Mouse (Mus musculus) forebrain, embryonic 14.5 days (tissue): Measurements from ENCODE around the gene Lemd1. TPM values are rescaled to one million over a fixed set of nuclear protein-coding genes. Genes with fewer than 3 reads are reported as not detected.
"Not testable (repeated sequence)": the region's sequence is repeated elsewhere in the genome, so short reads cannot be mapped to it uniquely, and the experiment has no call there.

Experiments used
- ATAC-seq: fragments of 200-750 bp; cut with Nextera tagmentation; 2 replicates; pipeline ENCODE4 v1.8.0; 2017; ENCODE audit warnings: mild to moderate bottlenecking, moderate library complexity
- DNase-seq: peaks from one replicate; pipeline ENCODE4 v3.0.0-alpha.2; 2015; ENCODE audit warnings: low spot score
- H3K27ac ChIP-seq: fragments of 300-500 bp; sonication (generic); 2 replicates; pipeline ENCODE4 v1.5.1; 2014; ENCODE audit warnings: low read depth, mild to moderate bottlenecking, control low read depth, low read length, moderate library complexity
- H3K27me3 ChIP-seq: fragments of 300-500 bp; sonication (generic); replicated peaks from 2 replicates; pipeline ENCODE4 v1.6.1; 2014; ENCODE audit warnings: low read length, control low read depth, mixed read lengths; ENCODE audit not compliant: control insufficient read depth, insufficient read depth
- H3K36me3 ChIP-seq: fragments of 300-500 bp; sonication (generic); 2 replicates; pipeline ENCODE4 v1.6.1; 2014; ENCODE audit warnings: low read length, control low read depth; ENCODE audit not compliant: control insufficient read depth, insufficient read depth
- H3K4me1 ChIP-seq: fragments of 300-500 bp; sonication (generic); 2 replicates; pipeline ENCODE4 v1.6.1; 2014; ENCODE audit warnings: antibody characterized with exemption, low read length, control low read depth; ENCODE audit not compliant: control insufficient read depth, insufficient read depth
- H3K4me2 ChIP-seq: fragments of 300-500 bp; sonication (generic); 2 replicates; pipeline ENCODE4 v1.6.1; 2014; ENCODE audit warnings: mild to moderate bottlenecking, control low read depth, low read length
- H3K4me3 ChIP-seq: fragments of 300-500 bp; sonication (generic); 2 replicates; pipeline ENCODE4 v1.5.1; 2014; ENCODE audit warnings: low read depth, low read length, control low read depth
- H3K9ac ChIP-seq: fragments of 300-500 bp; sonication (generic); 2 replicates; pipeline ENCODE4 v1.6.1; 2014; ENCODE audit warnings: mild to moderate bottlenecking, low read length, control low read depth, moderate library complexity
- H3K9me3 ChIP-seq: fragments of 300-500 bp; sonication (generic); replicated peaks from 2 replicates; pipeline ENCODE4 v1.6.1; 2016; ENCODE audit warnings: low read length, control low read depth, mixed read lengths; ENCODE audit not compliant: control insufficient read depth
- WGBS: fragments of 180-500 bp; shearing (Covaris S2); extraction: QIAGEN DNeasy Blood & Tissue Kit; methylation state at CpG from one replicate; pipeline ENCODE4 v1.1.7; 2014; 5-methylcytosine and 5-hydroxymethylcytosine counted together
- polyA plus RNA-seq: library from polyadenylated mRNA; unstranded; fragments of >200 nt; fragmentation: Nextera tagmentation; extraction: Ambion mirVana; gene quantifications from 2 replicates; pipeline ENCODE4 v1.2.1, GENCODE M21; 2014

The Lemd1 gene
- polyA plus RNA-seq, 1 experiment from 2014 or later, result 18.7 TPM

DNA sequence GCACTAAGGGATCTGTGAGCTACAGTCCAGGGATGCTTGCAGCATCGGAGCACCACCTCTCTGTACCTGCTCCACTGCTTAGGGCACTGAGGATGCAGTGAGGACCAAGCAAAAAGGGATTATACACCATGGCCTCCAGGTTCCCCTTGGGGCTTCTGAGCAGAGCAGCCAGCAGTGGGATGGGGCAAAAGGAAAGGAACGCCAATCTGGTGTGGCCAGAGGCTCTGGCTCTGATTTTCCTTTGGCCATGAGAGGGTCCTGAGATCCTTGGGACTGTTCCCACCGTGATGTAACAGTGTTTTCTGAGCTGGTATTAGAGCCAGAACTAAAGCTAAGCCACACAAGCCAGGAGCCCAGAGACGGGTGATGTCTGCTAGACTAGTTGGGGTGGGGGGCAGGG lies 31.6 kb upstream of the Lemd1 start:
- 47% methylated on average over 4 of the region's 4 CpGs for WGBS
- no peaks in the 10 kb centered on the region for H3K9me3 ChIP-seq
- H3K4me1 ChIP-seq, result peaks cover 24% of the 10 kb centered on the region; the same call in 1 of the 2 replicates
- ATAC-seq, result no peak
- no peaks in the 10 kb centered on the region for H3K36me3 ChIP-seq
- H3K4me2 ChIP-seq, result no peak overlapping the region
- H3K9ac ChIP-seq, result no peak overlapping the region
- H3K27me3 ChIP-seq, result no peaks in the 10 kb centered on the region
- DNase-seq, result no peak
- H3K4me3 ChIP-seq, result no peak overlapping the region
- H3K27ac ChIP-seq, result no peak overlapping the region

DNA sequence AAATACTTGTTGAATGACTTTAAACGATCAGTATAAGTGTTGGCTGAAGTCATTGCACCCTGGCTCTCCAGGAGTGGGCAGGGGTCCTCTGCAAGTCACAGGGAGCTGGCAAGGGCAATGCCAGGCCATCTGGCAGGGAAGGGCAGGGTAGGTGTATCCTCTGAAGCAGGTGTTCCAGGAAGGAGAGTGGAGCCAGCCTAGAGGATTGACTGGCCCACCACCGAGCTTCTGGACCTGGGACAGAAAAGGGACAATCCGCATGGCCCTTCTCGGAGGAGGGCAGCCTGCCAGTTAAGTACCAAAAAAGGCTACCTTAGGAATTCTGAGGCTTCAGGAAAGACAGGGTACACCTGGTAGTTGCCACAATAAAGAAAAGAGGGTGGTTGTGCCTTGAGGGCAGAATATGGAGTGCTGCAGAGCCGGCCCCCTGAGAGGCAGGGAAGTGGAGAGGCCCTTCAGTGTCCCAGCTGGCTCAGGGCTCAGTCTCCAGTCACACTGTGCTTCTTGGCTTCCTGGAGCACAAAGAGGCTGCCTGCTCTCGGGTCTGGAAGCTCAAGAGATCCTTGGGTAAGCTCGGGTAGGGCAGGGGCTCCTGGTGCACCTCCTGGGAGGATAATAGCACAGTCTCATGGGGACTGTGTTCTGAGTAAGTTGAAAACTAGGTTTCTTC lies 29.9 kb upstream of the Lemd1 start:
- no peak overlapping the region for H3K27ac ChIP-seq
- no peaks in the 10 kb centered on the region for H3K36me3 ChIP-seq
- WGBS, result 58% methylated on average over 7 of the region's 7 CpGs
- H3K4me2 ChIP-seq, result no peak overlapping the region
- no peaks in the 10 kb centered on the region for H3K9me3 ChIP-seq
- H3K4me1 ChIP-seq, result peaks cover 24% of the 10 kb centered on the region; the same call in 1 of the 2 replicates
- no peak for DNase-seq
- ATAC-seq, result no peak
- no peak overlapping the region for H3K9ac ChIP-seq
- no peaks in the 10 kb centered on the region for H3K27me3 ChIP-seq
- H3K4me3 ChIP-seq, result no peak overlapping the region

DNA sequence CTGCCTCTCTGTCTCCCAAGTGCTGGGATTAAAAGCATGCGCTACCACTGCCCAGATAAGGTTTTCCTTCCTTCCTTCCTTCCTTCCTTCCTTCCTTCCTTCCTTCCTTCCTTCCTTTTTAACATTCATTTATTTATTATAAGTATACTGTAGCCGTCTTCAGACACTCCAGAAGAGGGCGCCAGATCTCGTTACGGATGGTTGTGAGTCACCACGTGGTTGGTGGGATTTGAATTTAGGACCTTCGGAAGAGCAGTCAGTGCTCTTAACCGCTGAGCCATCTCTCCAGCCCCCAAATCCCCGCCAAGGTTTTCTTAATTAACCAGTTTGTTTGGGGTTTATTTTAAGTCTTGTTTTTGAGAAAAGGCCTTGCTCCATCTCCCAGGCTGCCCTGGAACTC lies 28.6 kb upstream of the Lemd1 start:
- ATAC-seq, H3K9ac ChIP-seq, H3K4me3 ChIP-seq, H3K4me2 ChIP-seq, H3K9me3 ChIP-seq, H3K27me3 ChIP-seq, H3K36me3 ChIP-seq, H3K27ac ChIP-seq, DNase-seq: not testable (repeated sequence)
- 57% methylated on average over 9 of the region's 9 CpGs for WGBS
- peaks cover 22% of the 10 kb centered on the region; the same call in 1 of the 2 replicates for H3K4me1 ChIP-seq

DNA sequence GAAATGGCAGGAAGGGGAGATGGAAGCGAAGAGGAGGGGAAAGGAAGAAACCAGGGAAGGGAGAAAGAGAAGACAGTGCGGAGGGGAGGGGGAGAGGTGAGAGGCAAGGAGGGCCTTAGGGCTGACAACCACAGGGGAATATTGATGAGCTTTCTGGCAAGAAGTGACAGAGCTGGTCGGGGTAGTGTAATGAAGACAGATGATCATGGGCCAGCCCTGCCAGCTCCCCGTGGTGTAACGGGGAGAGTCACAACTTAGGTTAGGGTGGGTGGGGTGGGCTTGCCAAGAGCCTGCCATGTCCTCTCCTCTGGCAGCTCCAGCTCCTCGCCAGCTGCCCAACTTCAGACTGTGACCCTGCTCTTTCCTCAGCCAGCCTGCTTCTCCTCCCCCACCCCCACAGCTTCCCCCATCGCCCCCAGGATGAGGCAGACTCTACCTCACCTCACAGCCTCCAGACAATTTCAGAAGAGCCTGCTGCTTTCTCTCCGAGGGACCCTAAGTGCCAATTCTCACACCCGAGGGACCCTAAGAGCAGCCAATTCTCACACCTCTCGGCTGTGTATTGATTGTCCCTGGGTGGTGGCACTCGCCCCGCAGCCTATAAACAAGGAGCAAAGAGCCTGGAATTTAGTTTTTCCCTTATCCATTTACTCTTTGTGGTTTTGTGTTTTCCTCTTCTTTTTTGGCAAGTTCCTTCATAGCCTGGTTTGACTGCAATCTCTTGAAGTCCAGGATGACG lies 26.3 kb upstream of the Lemd1 start:
- DNase-seq (peak; percentile 63), ATAC-seq (peak; percentile 49)
- H3K9me3 ChIP-seq, result no peaks in the 10 kb centered on the region
- H3K4me2 ChIP-seq, result no peak overlapping the region
- no peak overlapping the region for H3K9ac ChIP-seq
- H3K4me1 ChIP-seq, result peaks cover 19% of the 10 kb centered on the region
- no peak overlapping the region for H3K27ac ChIP-seq
- no peaks in the 10 kb centered on the region for H3K27me3 ChIP-seq
- H3K36me3 ChIP-seq, result no peaks in the 10 kb centered on the region
- H3K4me3 ChIP-seq, result no peak overlapping the region
- 39% methylated on average over 13 of the region's 13 CpGs for WGBS

DNA sequence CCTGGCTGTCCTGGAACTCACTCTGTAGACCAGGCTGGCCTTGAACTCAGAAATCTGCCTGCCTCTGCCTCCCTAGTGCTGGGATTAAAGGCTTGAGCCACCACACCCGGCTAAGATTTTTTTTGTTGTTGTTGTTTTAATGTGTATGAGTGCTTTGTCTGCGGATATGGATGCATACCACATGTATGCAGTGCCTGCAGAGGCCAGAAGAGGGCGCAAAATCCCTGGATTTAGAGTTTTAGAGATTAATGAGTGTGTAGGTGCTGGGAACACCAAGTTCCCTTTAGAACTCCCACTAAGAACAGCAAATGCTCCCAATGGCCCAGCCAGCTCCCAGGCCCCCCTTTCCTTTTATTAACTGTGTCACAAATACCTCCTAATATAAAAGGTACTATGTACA lies 25.4 kb upstream of the Lemd1 start:
- no peaks in the 10 kb centered on the region for H3K36me3 ChIP-seq
- H3K27me3 ChIP-seq, result no peaks in the 10 kb centered on the region
- no peak for ATAC-seq
- H3K27ac ChIP-seq, result no peak overlapping the region
- no peak overlapping the region for H3K4me3 ChIP-seq
- DNase-seq, result no peak
- H3K4me2 ChIP-seq, result no peak overlapping the region
- WGBS, result 66% methylated on average over 3 of the region's 3 CpGs
- no peaks in the 10 kb centered on the region for H3K9me3 ChIP-seq
- no peak overlapping the region for H3K9ac ChIP-seq
- peaks cover 13% of the 10 kb centered on the region for H3K4me1 ChIP-seq

DNA sequence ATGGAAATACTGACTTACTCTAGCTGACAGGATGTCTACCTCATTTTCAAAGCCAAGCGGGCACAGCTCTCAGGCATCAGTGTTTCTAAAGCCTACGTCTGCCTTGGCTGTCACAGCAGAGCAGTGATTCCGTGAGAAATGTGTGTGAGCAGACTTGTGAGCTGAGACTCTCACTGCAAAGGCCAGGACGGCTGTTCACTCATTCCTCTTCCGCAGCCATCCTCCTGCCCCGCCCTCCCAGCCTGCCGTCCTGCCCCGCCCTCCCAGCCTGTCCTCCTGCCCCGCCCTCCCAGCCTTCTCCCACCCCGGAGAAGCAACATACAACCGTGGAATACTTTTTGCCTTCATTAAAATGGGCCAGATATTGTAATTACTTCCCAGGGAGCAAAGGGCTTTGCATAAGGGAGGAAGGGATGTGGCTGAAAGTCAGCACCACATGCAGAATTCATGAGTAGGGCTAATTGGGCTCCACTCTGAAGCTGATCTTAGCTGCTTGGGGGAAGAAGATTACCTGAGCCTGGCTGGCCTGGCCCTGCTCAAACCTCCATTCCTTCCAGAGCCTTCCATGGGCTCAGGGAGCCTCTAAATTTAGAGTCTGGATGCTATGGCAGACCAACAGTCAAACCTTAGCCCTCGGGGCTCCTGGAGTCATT lies 23.0 kb upstream of the Lemd1 start:
- Histone ChIP-seq H3K9me3 (no peaks in the 10 kb centered on the region), H3K27ac (peak overlapping the region; percentile 68), H3K9ac (peak overlapping the region; percentile 32), H3K27me3 (no peaks in the 10 kb centered on the region), H3K4me2 (peak overlapping the region; percentile 43), H3K4me1 (peaks cover 15% of the 10 kb centered on the region), H3K4me3 (no peak overlapping the region), H3K36me3 (no peaks in the 10 kb centered on the region)
- WGBS, result 7% methylated on average over 12 of the region's 12 CpGs
- ATAC-seq, result peak; percentile 73
- peak; percentile 77 for DNase-seq

DNA sequence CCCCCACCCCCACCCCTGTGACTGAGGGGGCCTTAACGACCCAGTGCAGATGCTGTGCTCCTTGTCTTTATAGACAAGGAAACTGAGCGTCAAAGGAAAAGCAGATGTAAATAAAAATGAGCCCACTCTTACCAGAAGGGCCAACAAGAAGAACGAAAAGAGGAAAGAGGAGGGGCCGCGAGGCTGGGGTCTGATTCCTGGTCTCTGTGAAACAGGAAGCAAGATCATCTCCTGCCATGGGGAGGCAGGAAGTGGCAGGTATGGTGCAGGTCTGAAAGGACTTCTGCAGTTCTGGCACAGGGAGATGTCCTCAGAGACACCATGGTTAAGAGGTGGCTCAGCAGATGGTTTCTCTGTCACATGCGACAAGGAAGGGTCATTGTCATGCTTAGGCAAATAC lies 20.5 kb upstream of the Lemd1 start:
- ATAC-seq (no peak), DNase-seq (no peak)
- no peak overlapping the region for H3K4me2 ChIP-seq
- no peak overlapping the region for H3K27ac ChIP-seq
- WGBS, result 54% methylated on average over 6 of the region's 6 CpGs
- peaks cover 12% of the 10 kb centered on the region for H3K4me1 ChIP-seq
- H3K9ac ChIP-seq, result no peak overlapping the region
- no peaks in the 10 kb centered on the region for H3K27me3 ChIP-seq
- H3K4me3 ChIP-seq, result no peak overlapping the region
- H3K9me3 ChIP-seq, result no peaks in the 10 kb centered on the region
- no peaks in the 10 kb centered on the region for H3K36me3 ChIP-seq

DNA sequence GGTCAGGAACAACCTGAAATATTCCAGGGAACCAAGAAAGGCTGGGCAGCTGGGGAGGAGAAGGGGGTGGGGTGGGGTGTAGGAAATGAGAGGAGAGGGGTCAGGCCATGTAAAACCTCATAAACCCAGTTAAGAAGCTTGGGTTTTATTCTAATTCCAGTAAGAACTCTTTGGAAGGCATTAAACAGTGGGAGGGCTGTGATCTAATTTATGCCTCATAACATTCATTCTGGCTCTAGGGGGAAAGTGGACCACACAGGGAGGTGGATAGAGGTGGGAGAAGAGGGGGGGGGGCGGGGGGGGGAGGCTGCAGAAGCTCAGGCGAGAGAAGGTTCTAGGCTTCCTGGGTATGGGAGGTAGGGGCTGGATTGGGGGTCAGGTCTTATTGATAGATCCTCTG lies 19.6 kb upstream of the Lemd1 start:
- Histone ChIP-seq H3K27me3 (no peaks in the 10 kb centered on the region), H3K9me3 (no peaks in the 10 kb centered on the region), H3K4me2 (no peak overlapping the region), H3K36me3 (no peaks in the 10 kb centered on the region), H3K4me1 (peaks cover 12% of the 10 kb centered on the region), H3K4me3 (no peak overlapping the region), H3K9ac (no peak overlapping the region), H3K27ac (no peak overlapping the region)
- WGBS, result 15% methylated on average over 1 of the region's 2 CpGs
- ATAC-seq (no peak), DNase-seq (no peak)

DNA sequence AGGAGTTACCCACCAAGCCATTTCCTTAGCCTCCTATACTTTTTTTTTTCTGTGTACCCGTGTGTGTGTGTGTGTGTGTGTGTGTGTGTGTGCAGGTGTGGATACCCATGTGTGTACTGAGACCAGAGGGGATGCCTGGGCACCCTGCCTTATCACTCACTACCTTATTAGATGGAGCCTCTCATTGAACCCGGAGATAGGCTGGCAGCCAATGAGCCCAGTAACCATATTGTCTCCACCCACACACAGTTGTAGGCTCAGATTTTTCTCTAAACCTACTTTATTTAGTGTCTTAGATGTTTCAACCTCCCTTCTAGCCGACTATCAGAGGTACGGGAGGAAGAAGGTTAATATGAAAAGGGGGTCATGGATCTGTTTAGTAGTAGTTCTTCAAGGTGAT lies 4.9 kb upstream of the Lemd1 start:
- Histone ChIP-seq H3K4me2 (no peak overlapping the region), H3K27me3 (no peaks in the 10 kb centered on the region), H3K9ac (no peak overlapping the region), H3K4me1 (peaks cover 6% of the 10 kb centered on the region; the same call in 1 of the 2 replicates), H3K9me3 (no peaks in the 10 kb centered on the region), H3K27ac (no peak overlapping the region), H3K36me3 (no peaks in the 10 kb centered on the region), H3K4me3 (no peak overlapping the region)
- ATAC-seq, result no peak
- DNase-seq, result no peak
- WGBS, result 87% methylated on average over 4 of the region's 4 CpGs
